Mouse (Mus musculus) brown adipose tissue, adult 24 weeks (tissue): Measurements from ENCODE around the gene Thsd4. TPM values are rescaled to one million over a fixed set of nuclear protein-coding genes. Genes with fewer than 3 reads are reported as not detected.
"Not testable (repeated sequence)": the region's sequence is repeated elsewhere in the genome, so short reads cannot be mapped to it uniquely, and the experiment has no call there.

Source experiments
- H3K27ac ChIP-seq: fragments of 200-500 bp; replicated peaks from 2 replicates; pipeline ENCODE4 v1.5.1; 2012; ENCODE audit warnings: low read depth, mild to moderate bottlenecking, low read length
- H3K4me1 ChIP-seq: fragments of 200-500 bp; 2 replicates; pipeline ENCODE4 v1.6.1; 2012; ENCODE audit warnings: low read length, mixed read lengths; ENCODE audit not compliant: control insufficient read depth, insufficient read depth, insufficient read length
- H3K4me3 ChIP-seq: fragments of 200-500 bp; 2 replicates; pipeline ENCODE4 v1.5.1; 2012; ENCODE audit warnings: low read depth, mild to moderate bottlenecking, low read length, moderate library complexity; ENCODE audit not compliant: insufficient read depth
- polyA plus RNA-seq: library from polyadenylated mRNA; stranded (reverse); fragments of >200 nt; gene quantifications from 2 replicates; pipeline ENCODE4 v1.2.4, GENCODE M21; 2012; ENCODE audit not compliant: missing spikeins, insufficient read depth, insufficient read length

The Thsd4 gene
- polyA plus RNA-seq, 1 experiment: 0.24 TPM

DNA sequence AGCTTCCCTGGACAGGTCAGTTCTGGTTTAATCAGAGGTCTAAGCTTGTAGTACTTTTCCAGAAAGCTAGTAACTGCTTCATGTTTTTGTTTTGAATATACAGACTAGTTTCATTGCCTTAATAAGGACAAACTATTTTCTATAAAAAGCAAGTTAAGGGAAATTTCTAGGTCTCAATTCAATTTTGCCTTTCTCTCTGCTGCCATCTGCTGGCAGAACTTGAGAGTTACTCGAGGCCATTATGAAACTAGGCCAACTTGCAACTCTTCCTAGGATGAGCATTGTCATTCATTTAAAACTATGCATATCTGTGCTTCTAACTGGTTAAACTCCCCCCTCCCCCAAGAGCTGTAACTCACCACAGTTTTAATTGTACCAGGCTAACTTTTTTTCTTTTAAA is 532.0 kb downstream of the Thsd4 start:
- H3K27ac ChIP-seq: no peak overlapping the region
- no peak overlapping the region for H3K4me3 ChIP-seq
- H3K4me1 ChIP-seq: no peaks in the 10 kb centered on the region

DNA sequence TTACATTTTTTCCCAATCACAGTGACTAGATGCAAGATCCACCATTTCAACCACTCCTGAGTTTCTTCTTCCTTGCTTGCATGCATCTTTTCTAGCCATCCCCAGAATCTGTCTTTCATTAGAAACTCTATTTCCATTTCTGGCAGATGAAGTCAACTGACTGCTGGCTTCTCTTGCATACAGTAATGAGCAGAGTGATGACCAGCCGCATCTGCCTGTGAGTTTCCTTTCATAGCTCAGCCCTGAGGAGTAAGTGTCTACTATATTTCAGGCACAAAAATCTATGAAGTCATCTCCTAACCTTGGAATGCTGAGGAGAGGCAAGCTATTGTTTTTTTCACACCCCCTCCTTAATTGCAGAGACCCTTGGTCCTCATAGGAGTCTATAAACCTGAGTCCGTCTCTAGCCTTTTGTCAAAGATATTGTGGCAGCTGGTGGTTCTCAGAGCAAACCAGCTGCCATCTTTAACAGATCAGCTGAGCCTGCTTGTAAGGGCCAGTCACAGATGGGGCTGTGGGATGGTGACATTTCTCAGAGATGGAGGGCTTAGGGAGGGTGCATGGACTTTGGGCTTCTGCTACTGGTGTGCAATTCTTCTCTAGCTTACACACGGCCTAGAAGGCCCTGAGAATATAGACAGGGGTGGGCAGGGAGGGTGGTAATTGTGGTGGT is 535.8 kb downstream of the Thsd4 start:
- H3K4me1 ChIP-seq: no peaks in the 10 kb centered on the region
- no peak overlapping the region for H3K27ac ChIP-seq
- H3K4me3 ChIP-seq: no peak overlapping the region

DNA sequence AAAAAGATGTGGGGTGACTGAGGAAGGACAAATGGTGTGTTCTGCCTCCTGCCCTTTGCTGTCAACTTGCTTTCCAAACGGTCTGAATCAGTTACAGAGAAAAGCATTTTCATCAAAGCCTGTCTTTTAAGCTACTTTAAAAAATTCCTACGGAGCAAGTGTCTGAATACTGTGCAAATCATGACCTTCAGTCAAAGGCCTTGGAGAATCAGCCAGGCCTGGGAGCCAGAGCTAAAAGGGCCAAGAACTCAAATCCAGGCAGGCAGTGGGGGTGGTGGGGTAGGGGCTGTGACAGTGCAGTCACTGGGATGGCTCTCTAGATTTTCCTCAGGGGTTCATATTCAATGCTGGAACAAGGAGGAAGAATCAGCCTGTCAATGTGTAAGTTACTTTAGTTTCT is 540.7 kb downstream of the Thsd4 start:
- Histone ChIP-seq H3K27ac (no peak overlapping the region), H3K4me1 (no peaks in the 10 kb centered on the region), H3K4me3 (no peak overlapping the region)

DNA sequence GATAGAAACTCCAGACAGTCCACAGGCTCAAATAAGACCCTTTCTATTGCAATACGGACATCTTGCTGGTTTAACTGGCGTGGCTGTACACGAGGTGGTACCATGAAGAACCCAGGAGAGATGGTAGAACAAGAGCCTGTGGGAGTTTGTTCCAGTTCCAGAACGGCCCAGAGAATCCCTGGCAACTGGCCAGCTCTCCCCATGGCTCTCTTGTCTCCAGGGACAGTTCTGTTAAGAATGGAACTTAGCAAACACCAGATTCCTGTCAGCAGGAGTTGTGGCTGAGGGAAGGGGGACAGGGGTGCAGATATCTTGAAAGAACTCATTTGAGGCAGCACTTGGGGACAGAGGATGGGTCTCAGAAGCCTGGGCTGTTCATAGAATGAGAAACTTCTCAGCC is 550.6 kb downstream of the Thsd4 start:
- H3K4me3 ChIP-seq: no peak overlapping the region
- no peak overlapping the region for H3K27ac ChIP-seq
- no peaks in the 10 kb centered on the region for H3K4me1 ChIP-seq

DNA sequence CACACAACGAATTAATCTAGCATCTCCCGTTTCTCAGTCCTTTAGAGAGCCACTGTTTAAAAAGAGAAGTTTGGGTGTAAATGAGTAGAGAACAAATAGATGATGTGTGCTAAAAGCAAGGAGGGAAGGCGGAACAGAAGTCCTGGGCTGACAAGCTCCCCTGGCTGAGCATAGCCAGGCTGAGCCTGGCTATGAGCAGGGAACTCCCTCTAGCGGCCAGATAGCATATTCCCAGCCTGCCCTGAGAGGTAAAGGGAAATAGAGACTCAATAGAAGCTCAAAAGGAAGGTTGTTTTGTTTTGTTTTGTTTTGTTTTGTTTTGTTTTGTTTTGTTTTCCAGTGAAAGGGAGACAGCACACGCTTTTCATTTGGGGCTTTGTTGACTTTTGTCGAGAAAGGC is 552.5 kb downstream of the Thsd4 start:
- no peak overlapping the region for H3K27ac ChIP-seq
- H3K4me3 ChIP-seq: no peak overlapping the region
- no peaks in the 10 kb centered on the region for H3K4me1 ChIP-seq

DNA sequence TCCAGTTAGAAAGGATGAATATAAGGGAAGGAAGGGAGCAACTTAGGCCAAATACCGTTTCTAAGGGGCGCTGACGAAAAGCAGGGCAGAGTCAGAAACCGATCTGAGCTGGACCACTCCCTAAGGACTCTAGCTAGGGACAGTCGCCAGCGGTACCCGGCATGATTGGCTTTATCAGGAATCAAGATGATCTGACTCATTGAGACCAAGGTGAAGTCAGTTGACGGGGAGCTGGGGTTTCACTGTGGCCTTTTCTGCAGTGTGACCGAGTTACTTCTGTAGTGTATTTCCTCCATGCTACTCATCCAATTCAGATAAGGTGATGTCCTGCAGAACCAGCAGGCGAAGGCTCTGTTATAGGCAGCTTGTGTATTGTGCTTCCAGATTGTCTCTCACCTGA is 556.8 kb downstream of the Thsd4 start:
- Histone ChIP-seq H3K4me1 (no peaks in the 10 kb centered on the region), H3K27ac (no peak overlapping the region), H3K4me3 (no peak overlapping the region)

DNA sequence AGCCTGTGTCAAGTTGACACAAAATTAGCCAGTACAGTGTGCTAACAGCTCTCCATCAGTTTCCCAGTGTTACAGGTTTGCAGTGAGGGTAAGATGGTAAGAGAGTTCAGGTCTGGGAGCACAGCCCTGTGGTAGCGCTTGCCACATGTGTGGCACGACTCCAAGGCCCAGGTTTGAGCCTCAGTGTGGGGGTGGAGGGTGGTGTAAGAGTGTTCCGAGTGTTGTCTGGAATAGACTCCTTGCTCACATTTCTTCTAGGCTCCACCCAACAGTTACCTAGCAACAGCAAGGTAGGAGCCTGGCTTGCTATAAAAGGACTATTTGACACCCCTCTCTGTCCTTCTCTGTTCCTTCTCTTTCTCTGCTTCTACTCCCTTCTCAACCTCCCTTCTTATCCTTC is 557.5 kb downstream of the Thsd4 start:
- Histone ChIP-seq H3K4me3 (no peak overlapping the region), H3K27ac (no peak overlapping the region), H3K4me1 (no peaks in the 10 kb centered on the region)

DNA sequence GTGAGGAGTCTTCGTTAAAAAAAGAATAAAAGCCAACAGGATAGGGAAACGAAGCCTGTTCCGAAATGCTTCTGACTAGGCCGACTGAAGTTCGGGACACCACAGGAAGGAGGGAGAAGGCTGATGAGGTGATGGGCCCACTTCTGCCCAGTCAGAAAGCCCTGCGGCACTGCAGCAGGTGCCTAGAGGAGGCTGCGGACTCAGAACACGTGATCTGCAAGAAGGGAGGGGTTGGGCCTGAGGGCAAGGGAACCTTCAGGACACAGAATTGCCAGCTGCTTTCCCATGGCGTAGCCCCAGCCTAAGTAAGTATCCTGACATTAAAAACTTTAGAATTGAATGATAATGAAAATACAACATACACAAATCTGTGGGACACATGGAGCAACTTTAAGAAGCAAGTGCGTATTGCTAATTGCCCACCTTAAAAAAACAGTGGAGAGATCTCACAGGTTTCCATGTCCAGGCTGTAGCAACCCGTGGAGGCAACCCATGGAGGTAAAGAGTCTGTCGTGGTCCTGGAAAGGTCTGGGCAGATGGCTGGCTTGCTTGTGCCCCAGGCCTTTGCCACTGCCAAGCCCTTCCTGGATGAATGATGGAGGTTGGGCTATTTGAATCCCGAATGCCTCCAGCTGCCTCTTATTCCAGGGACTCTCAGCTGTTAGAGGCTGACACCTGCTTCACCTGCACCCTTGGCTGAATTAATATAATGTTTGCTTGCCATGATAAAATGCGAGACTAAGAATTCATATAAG is 560.5 kb downstream of the Thsd4 start:
- Histone ChIP-seq H3K4me1 (no peaks in the 10 kb centered on the region), H3K4me3 (no peak overlapping the region), H3K27ac (no peak overlapping the region)

DNA sequence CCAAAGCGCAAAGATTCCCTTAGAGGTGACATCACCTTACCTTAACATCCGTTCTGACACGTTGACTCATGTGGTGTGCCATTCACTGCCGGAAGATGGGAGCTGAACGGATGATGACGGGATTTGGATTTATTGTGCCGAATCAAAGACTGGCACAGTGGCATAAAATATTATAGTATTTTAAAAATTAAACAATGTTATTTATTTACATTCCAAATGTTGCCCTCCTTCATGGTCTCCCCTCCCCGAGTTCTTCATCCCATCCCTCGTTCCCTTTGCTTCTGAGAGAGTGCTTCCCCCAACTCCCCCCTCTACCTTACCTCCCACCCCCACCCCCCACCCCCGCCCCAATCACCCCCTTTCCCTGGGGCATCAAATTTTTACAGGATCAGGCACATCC is 561.3 kb downstream of the Thsd4 start, which contains the start of gene Nr2e3:
Gene Nr2e3 (minus strand): TSS at position 101 of the 400 bp plus-strand sequence.
- no peak within 1 kb of the TSS for H3K27ac ChIP-seq
- H3K4me1 ChIP-seq: no peaks in the 10 kb centered on the region
- no peak within 1 kb of the TSS for H3K4me3 ChIP-seq

DNA sequence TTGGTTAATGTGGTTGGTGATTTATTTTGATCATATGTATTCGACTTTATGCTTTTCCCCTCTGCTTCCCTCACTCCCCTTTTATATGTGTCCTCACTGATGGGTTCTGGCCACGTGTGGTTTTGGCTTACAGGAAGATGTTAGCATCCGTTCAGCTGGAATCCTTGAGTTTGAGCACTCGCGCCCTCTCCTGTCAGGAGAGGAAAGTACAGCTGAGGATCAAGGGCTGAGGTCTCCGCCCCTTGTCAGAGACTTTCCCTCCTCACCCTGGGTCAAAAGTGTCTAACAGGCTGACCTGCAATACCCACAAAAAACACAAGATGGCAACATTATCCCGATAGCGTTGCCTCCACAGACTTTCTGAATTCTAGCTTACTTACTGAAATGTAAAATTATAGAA is 562.6 kb downstream of the Thsd4 start:
- Histone ChIP-seq H3K4me1 (no peaks in the 10 kb centered on the region), H3K4me3 (no peak overlapping the region), H3K27ac (no peak overlapping the region)

DNA sequence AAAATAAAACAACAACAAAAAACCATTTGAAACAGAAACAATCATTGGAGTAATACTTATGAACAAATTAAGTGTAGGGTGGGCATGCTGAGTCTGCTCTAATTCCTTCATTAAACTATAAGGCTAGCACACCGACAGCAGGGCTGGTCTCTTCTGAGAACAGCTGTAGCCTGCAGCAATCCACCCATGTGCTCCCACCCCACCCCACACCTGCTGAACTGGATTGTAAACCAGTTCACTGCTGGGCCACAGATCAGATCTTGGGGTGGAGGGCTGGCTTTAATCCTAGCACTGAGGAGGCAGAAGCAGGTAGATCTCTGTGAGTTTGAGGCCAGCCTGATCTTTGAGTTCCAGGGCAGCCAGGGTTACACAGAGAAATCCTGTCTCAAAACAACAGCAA is 563.7 kb downstream of the Thsd4 start:
- not testable (repeated sequence) for H3K4me3 ChIP-seq, H3K4me1 ChIP-seq, H3K27ac ChIP-seq

DNA sequence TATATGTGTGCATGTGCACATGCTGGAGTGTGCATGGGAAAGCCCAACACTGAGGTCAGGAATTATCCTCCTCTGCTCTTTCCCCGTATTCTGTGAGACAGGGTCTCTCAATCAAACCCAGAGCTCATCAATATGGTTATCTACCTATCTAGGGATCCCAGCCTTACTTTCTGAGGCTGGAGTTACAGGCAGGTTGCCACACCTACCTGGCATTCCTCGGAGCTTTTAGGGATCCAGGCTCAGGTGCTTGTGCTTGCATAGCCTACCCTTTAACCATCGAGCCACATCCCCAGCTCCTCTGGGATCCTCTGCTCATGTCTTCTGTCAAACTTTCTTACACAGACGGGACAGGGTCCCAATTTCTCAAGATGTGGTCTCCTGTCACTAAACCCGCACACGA is 565.4 kb downstream of the Thsd4 start:
- no peaks in the 10 kb centered on the region for H3K4me1 ChIP-seq
- H3K4me3 ChIP-seq: no peak overlapping the region
- no peak overlapping the region for H3K27ac ChIP-seq

DNA sequence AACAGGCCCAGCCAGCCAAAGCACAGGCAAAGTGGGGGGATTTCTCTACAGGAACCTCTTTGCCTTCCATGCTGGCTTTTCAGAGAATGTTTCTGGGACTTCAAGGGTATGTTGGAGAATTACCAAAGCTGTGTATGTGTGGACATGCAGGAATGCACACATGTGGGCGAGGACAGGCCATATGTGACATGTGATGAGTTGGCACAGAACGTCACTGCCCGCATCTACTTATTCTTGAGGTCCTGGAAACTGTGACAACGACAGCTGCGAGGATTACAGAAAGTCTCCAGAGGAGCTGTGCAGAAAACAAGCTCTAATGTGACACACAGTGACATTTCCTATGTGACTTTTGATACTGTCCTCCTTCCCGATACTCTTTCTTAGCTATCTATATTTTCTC is 566.2 kb downstream of the Thsd4 start:
- Histone ChIP-seq H3K27ac (no peak overlapping the region), H3K4me3 (no peak overlapping the region), H3K4me1 (no peaks in the 10 kb centered on the region)

DNA sequence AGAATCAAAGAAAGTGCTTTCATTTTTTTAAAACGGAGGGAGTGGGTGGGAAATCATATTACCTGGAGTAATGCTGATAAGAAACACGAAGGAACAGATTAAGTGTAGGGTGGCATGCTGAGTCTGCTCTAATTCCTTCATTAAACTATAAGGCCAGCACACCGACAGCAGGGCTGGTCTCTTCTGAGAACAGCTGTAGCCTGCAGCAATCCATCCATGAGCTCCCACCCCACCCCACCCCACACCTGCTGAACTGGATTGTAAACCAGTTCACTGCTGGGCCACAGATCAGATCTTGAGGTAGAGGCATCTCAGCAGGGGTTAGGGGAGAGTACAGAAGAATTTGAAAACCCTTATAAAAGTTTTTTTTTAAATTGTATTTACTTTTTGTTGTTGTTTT is 566.6 kb downstream of the Thsd4 start:
- Histone ChIP-seq H3K27ac (no peak overlapping the region), H3K4me3 (no peak overlapping the region), H3K4me1 (no peaks in the 10 kb centered on the region)

DNA sequence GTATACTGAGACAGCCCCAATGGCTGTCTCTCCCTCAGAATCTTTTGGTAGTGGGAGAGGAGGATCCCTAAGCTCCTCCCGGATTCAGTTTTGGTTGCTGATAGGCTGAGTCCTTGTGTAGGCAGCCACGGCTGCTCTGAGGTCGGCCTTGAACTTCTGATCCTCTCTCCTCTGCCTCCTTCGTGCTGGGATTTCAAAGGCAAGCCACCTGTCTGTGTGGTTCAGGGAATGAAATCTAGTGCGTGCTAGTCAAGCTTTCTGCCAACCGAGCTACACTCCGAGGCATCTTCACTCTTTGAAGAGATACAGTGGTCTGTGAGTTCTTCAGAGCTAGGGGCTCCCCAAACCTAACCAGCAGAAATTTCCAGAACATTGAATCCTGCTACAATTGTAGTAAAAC is 568.3 kb downstream of the Thsd4 start:
- Histone ChIP-seq H3K27ac (no peak overlapping the region), H3K4me3 (no peak overlapping the region), H3K4me1 (no peaks in the 10 kb centered on the region)

DNA sequence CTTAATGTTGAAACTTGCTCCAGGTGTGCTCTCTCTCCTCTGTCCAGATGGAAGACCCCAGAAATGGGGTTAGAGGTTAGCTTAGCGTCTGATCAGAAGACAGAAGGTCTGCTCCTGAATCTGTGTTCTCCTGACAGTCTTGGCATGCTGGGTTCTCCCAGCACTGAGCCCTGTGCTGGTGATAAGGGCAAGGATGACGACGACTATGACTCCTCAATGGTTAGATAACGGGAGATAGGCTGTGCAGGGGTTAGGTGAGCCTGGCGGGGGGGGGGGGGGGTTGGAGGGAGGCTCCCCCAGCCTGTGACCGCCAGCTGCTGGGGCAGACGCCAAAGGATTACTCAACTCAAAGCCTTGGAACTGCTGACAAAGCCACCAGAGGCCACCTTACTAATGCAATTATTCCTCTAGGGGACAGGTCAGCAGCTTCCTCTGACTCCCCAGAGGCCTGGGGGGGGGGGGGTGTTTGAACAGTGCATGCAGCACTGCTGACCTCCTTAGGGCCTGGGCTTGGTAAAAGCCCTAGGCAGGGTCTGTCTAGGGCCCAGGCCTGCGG is 569.3 kb downstream of the Thsd4 start:
- Histone ChIP-seq H3K27ac (no peak overlapping the region), H3K4me1 (no peaks in the 10 kb centered on the region), H3K4me3 (no peak overlapping the region)
